Mouse (Mus musculus) olfactory bulb, adult 2 months (tissue): Measurements from ENCODE around the gene Mblac2. TPM values are rescaled to one million over a fixed set of nuclear protein-coding genes. Genes with fewer than 3 reads are reported as not detected.

Experiments
- H3K27ac ChIP-seq: fragments of 200-500 bp; 2 replicates; pipeline ENCODE4 v1.5.1; 2012; ENCODE audit warnings: low read depth, low read length; ENCODE audit not compliant: insufficient read depth
- H3K4me1 ChIP-seq: fragments of 200-500 bp; 2 replicates; pipeline ENCODE4 v1.6.1; 2012; ENCODE audit warnings: low read length; ENCODE audit not compliant: control insufficient read depth, insufficient read depth
- H3K4me3 ChIP-seq: fragments of 200-500 bp; 2 replicates; pipeline ENCODE4 v1.5.1; 2012; ENCODE audit warnings: mild to moderate bottlenecking, low read depth, low read length, moderate library complexity; ENCODE audit not compliant: insufficient read depth
- CTCF ChIP-seq: fragments of 200-500 bp; IDR thresholded peaks from 2 replicates; pipeline ENCODE4 v1.5.1; 2012; ENCODE audit warnings: low read depth, mild to moderate bottlenecking, low read length, moderate library complexity; ENCODE audit not compliant: insufficient read depth
- POLR2A ChIP-seq: fragments of 200-500 bp; IDR thresholded peaks from 2 replicates; pipeline ENCODE4 v1.6.1; 2012; ENCODE audit warnings: mild to moderate bottlenecking, low read depth, low read length, moderate library complexity; ENCODE audit not compliant: insufficient read depth
- WGBS: fragments of 180-500 bp; shearing (Covaris S2); methylation state at CpG from one replicate; pipeline ENCODE4 v1.1.7; 2018; 5-methylcytosine and 5-hydroxymethylcytosine counted together
- polyA plus RNA-seq: library from polyadenylated mRNA; stranded (reverse); fragments of >200 nt; gene quantifications from 2 replicates; pipeline ENCODE4 v1.2.4, GENCODE M21; 2012; ENCODE audit warnings: low replicate concordance; ENCODE audit not compliant: missing spikeins, insufficient read depth, insufficient read length

Gene Mblac2
- polyA plus RNA-seq, 1 experiment, result not detected

- TF ChIP-seq CTCF, result no peak
- TF ChIP-seq POLR2A, result no peak
- 86% methylated on average over 5 of the region's 5 CpGs for WGBS
- no peak overlapping the region for H3K27ac ChIP-seq
- no peaks in the 10 kb centered on the region for H3K4me1 ChIP-seq
- H3K4me3 ChIP-seq, result no peak overlapping the region
These were observed 46.0 kb downstream of the Mblac2 start for GRCm38 (mm10) chr13:81757058-81757660.

GRCm38 (mm10) chr13:81760379-81760778 is 49.2 kb downstream of the Mblac2 start:
- Histone ChIP-seq H3K4me1 (no peaks in the 10 kb centered on the region), H3K4me3 (no peak overlapping the region), H3K27ac (no peak overlapping the region)
- WGBS, result 30% methylated on average over 3 of the region's 3 CpGs
- TF ChIP-seq POLR2A (no peak), CTCF (no peak)

DNA sequence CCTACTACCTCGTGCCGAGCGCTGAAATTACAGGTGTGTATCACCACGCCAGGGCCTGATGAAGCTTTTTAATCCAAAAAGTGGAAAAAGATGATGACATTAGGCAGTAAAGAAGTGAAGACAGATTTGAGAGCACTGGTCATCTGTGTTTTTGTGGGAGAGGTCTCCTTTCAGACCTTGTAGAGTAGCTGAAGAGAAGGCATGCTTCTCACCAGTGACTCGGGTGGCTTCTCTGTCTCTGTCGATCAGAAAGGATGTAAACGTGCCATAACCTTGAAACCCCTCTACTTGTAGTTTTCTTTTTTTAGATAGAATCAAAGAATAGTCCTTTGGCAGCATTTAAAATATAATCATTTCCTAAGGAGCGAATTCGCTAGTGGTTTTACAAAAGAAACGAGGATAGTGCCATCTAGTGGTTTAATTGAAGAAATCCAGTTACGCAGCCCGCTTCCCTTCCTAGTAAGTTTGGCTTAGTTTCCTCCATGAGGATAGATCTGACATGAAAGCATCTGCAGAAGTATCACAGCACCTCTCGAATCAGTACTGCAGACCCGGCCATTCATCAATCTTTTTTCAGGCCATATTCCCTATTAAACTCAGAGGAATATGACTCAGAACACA is 50.5 kb downstream of the Mblac2 start:
- WGBS, result 31% methylated on average over 14 of the region's 14 CpGs
- H3K4me3 ChIP-seq, result no peak overlapping the region

GRCm38 (mm10) chr13:81764173-81764572 is 53.0 kb downstream of the Mblac2 start:
- TF ChIP-seq POLR2A (no peak), CTCF (no peak)
- Histone ChIP-seq H3K4me1 (peaks cover 3% of the 10 kb centered on the region; the same call in 1 of the 2 replicates), H3K4me3 (no peak overlapping the region), H3K27ac (no peak overlapping the region)
- WGBS, result 81% methylated on average over 5 of the region's 5 CpGs

More for the DNA sequence above, 50.5 kb downstream of the Mblac2 start:
- Histone ChIP-seq H3K27ac (no peak overlapping the region), H3K4me1 (peaks cover 3% of the 10 kb centered on the region; the same call in 1 of the 2 replicates)
- TF ChIP-seq POLR2A, result no peak
- no peak for TF ChIP-seq CTCF

- 49% methylated on average over 7 of the region's 7 CpGs for WGBS
- Histone ChIP-seq H3K4me3 (no peak overlapping the region), H3K27ac (no peak overlapping the region), H3K4me1 (peaks cover 5% of the 10 kb centered on the region; the same call in 1 of the 2 replicates)
- TF ChIP-seq POLR2A (no peak), CTCF (peak; percentile 70)
These were observed 56.0 kb downstream of the Mblac2 start for GRCm38 (mm10) chr13:81767038-81767659.

GRCm38 (mm10) chr13:81776217-81776616 is 65.1 kb downstream of the Mblac2 start:
- TF ChIP-seq POLR2A, result no peak
- TF ChIP-seq CTCF, result no peak
- Histone ChIP-seq H3K4me3 (no peak overlapping the region), H3K27ac (no peak overlapping the region), H3K4me1 (no peaks in the 10 kb centered on the region)
- 53% methylated on average over 3 of the region's 3 CpGs for WGBS

GRCm38 (mm10) chr13:81782475-81782874 is 71.3 kb downstream of the Mblac2 start:
- Histone ChIP-seq H3K4me1 (peaks cover 7% of the 10 kb centered on the region), H3K27ac (peak overlapping the region; percentile 65), H3K4me3 (peak overlapping the region; percentile 85)
- 30% methylated on average over 9 of the region's 9 CpGs for WGBS
- no peak for TF ChIP-seq POLR2A
- TF ChIP-seq CTCF, result no peak

DNA sequence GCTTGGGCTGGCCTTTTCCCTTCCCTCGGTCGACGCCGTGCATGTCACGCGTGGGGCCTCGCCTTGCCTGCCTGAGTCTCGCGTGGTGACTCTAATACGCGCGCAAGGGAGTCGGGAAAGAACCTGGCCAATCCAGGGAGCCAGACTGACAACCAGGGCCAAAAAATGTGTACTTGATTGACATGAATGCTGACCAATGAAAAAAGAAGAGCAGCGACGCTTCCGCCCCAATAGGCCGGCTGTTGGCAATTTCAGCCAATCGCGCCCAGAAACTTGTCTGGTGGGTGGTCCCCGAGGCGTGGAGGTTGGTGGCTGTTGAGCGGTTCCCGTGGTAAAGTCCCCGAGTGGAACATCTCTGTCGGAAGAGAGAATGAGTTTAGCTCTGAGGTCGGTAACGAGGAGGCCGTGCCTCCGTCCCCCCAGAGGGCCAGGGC is 71.8 kb downstream of the Mblac2 start, which contains the start of gene Cetn3:
Gene Cetn3 (plus strand): TSS at position 107 of the 434 bp plus-strand sequence.
- TF ChIP-seq POLR2A (no peak), CTCF (no peak)
- peaks cover 7% of the 10 kb centered on the region for H3K4me1 ChIP-seq
- H3K27ac ChIP-seq, result peak within 1 kb of the TSS; percentile 98
- under 1% methylated on average over 29 of the region's 29 CpGs for WGBS
- peak within 1 kb of the TSS; percentile 85 for H3K4me3 ChIP-seq

DNA sequence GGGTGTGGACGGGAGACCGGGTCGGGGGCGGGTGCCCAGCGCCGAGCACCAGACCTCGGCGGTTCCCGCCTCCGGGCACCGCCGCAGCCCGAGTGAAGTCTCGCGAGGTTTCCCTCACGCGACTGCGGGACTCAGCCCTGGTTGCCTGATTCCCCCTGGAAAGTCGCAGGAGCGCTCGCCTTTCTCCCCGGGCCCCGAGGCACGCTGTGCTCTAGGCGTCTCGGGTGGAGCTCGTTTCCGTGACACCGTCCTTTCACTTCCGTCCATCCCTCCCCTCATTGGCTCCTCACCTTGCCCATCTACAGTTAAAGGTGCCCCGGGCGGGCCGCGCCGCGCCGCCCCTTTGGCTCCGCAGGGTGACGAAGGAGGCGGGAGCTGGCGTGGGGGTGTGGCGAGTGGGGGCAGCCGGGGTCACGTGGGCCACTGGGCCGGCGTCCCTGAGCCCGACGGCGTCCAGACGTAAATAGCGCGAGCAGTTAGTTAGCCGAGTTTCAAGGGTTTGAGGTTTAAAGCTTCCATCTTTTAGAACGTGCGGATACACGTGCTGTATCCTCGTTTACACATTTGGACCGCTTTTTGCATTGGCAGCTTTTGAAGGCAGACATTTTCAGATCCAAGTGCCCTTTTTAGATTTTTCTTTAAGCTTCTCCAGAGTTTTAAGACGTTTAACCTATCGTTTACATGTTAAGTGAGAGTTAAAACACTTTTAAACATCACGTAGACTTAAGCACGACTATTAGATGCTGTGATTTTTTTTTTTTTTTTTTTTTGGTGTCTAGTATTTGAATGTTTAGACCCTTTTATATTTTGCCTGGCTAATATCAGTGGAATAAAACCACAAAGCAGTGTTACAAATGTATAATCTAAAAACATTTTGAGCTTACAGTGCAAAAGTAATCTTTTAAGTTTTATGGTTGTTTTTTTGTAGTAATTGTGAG is 72.5 kb downstream of the Mblac2 start:
- peak overlapping the region; percentile 98 for H3K27ac ChIP-seq
- H3K4me1 ChIP-seq, result peaks cover 7% of the 10 kb centered on the region
- under 1% methylated on average over 62 of the region's 62 CpGs for WGBS
- TF ChIP-seq CTCF (no peak), POLR2A (peak; percentile 76)
- H3K4me3 ChIP-seq, result peak overlapping the region; percentile 85
